Mouse (Mus musculus): Measurements from ENCODE around the gene Ccnd2.

Gene Ccnd2

DNA sequence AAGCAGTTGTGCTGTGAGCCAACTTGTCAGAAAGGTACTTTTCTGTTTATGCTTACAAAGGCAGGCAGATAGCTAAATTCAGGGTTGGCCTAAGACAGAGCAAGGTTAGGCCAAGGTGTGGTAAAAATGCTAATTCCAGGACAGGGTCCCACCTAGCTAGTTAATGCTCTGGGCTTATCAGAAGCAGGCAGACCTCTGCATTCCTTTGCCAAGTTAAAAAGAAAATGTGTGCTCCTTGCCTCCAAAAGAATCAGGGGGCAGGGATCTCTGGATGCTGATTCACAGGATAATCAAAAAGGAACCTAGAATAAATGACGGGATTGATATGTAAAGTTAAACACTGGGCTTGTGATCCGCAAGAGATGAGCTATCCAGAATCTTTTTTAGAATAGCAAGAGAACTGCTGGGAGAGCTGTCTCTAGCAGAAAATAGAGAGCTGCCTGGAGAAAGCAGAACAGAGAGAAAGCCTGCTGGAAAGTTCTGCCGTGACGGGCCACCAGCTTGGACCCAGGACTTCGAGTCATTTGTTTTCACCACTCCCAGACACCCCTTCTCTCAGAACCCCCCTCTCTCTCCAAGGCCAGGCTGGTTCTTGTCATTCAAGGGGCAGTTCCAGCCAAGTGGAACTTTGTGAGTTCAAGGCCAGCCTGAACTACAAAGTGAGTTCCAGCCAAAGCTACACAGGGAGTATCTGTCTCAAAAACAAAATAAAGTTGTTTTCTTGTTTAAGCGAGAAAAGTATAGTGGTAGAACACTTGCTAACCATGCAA, 48.3 kb downstream of the Ccnd2 start:
- CTCF ChIA-PET = interaction anchor here (0.6 to 2.7 kb wide), 8 partner anchors 9 to 182 kb away, joined by 3 to 15 read pairs (median 4); partner anchors contain the start of gene Dyrk4 (in 1 of the 4)
- POLR2A ChIA-PET = interaction anchor here in 3 of 4 experiments (0.6 to 6.6 kb wide), 14 partner anchors 9 to 1628 kb away, joined by 3 to 59 read pairs (median 5); partner anchors contain the start of genes D6Wsu163e (in 2 of the 3) and Rad51ap1 (in 2 of the 3)

DNA sequence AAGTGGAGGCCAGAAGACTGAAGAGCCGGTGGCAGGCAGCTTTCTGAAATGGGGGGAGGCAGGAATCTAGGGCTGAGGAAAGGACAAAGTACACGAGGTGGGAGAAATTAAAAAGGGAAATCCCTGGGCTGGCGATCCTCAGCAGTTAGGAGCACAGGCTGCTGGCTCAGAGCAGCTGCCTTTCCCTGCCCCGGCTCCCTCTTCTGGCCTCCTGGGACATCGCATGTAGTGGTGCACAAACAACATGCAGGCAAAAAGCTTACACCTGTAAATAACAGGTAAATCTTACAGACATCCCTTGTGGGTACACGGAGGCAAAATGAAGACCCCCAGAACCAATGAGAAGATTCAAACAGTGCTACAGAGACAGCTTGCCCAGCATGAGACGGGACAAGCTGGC, 57.4 kb downstream of the Ccnd2 start:
- CTCF ChIA-PET = interaction anchor here (0.5 to 2.1 kb wide), 29 partner anchors 9 to 942 kb away, joined by 3 to 15 read pairs (median 4); partner anchors contain the start of genes D6Wsu163e (in 2 of the 4), Rad51ap1 (in 2 of the 4), Fgf23 (in 1 of the 4) and Tigar (in 1 of the 4)
- POLR2A ChIA-PET = interaction anchor here (0.6 to 4.8 kb wide), 16 partner anchors 8 to 138 kb away, joined by 3 to 47 read pairs (median 7); partner anchors contain the start of gene Tigar (in 2 of the 4)

DNA sequence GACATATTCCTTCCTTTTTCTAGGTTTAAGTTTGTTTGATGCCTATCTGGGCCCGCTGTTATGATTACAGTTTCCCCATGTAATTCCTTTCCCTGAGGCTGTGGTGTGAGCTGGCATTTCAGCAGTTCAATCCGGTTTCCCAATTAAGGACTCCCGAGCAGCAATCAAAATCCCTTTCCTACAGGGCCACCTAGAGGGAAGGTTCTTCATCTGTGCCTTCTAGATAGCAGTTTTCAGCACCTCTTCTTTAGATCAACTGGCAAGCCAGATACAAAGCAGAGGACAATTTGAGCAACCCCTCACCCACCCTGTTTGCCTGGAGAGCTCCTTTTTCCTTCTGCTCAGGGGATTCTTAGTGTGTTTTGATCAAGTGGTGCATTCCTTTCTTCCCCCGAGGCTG, 65.3 kb downstream of the Ccnd2 start:
- POLR2A ChIA-PET = interaction anchor here in 3 of 4 experiments (0.7 to 1.7 kb wide), 9 partner anchors 15 to 1921 kb away, joined by 3 to 5 read pairs (median 3); partner anchors contain the start of genes D6Wsu163e (in 2 of the 3), Rad51ap1 (in 2 of the 3) and Tigar (in 1 of the 3)
- CTCF ChIA-PET = interaction anchor here in 1 of 4 experiments (0.5 to 1.0 kb wide), 4 partner anchors 10 to 179 kb away, joined by 3 read pairs; partner anchors contain the start of gene Tigar

DNA sequence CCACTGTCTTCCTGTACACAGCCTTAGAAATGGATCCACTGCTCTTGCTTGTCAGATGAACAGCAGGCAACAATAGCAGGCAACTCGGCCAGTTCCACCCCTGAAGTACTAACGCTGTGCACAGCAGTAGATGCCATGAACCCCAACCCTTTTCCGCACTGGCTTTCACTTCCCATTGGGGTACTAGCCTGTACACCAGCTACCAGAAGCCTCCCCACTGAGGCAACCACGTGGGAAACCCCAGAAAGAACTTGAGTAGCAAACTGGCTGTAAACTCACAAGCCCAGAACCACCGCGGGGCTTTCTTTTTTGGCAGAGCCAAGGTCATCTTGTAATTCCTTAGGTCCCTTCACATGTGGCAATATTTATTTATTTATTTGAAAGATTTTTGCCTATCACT, 70.2 kb downstream of the Ccnd2 start:
- POLR2A ChIA-PET = interaction anchor here in 3 of 4 experiments (0.6 to 7.0 kb wide), 15 partner anchors 9 to 631 kb away, joined by 3 to 59 read pairs (median 4); partner anchors contain the start of genes Fgf23 (in 1 of the 3) and Tigar (in 1 of the 3)
- CTCF ChIA-PET = interaction anchor here in 3 of 4 experiments (0.5 to 1.7 kb wide), 6 partner anchors 13 to 290 kb away, joined by 3 to 6 read pairs (median 4); no protein-coding TSS in a partner anchor

DNA sequence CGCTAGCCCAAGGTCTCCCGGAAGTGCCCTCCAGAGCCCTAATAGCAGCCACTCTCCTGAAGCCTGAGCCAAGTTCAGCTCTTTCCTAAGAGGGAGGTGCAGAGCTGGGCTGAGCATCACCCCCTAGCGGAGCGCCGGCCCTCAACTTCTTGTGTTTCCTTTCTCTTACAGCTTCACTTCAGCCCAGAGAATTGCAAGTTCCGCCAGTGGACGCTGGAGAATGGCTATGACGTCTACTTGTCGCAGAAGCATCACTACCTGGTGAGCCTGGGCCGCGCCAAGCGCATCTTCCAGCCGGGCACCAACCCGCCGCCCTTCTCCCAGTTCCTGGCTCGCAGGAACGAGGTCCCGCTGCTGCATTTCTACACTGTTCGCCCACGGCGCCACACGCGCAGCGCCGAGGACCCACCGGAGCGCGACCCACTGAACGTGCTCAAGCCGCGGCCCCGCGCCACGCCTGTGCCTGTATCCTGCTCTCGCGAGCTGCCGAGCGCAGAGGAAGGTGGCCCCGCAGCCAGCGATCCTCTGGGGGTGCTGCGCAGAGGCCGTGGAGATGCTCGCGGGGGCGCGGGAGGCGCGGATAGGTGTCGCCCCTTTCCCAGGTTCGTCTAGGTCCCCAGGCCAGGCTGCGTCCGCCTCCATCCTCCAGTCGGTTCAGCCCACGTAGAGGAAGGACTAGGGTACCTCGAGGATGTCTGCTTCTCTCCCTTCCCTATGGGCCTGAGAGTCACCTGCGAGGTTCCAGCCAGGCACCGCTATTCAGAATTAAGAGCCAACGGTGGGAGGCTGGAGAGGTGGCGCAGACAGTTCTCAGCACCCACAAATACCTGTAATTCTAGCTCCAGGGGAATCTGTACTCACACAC, 71.9 kb downstream of the Ccnd2 start:
- ChIA-PET CTCF (interaction anchor here (0.5 to 2.4 kb wide), 26 partner anchors 10 to 580 kb away, joined by 3 to 8 read pairs (median 3); partner anchors contain the start of genes D6Wsu163e (in 2 of the 4) and Rad51ap1 (in 2 of the 4)), POLR2A (interaction anchor here (0.5 to 7.0 kb wide), 22 partner anchors 9 to 276 kb away, joined by 3 to 59 read pairs (median 4); partner anchors contain the start of genes D6Wsu163e (in 2 of the 4), Rad51ap1 (in 2 of the 4) and Tigar (in 2 of the 4))

All from embryonic stem cell, embryonic (primary cell).